Mouse (Mus musculus): ENCODE data around the gene Zfyve26. TPM values are rescaled to one million over a fixed set of nuclear protein-coding genes. Genes with fewer than 3 reads are reported as not detected.
"Not testable (repeated sequence)": the region's sequence is repeated elsewhere in the genome, so short reads cannot be mapped to it uniquely, and the experiment has no call there.

Gene Zfyve26
- total RNA-seq, 2 experiments from 2014 or later = 23.1 to 26.3 TPM

DNA sequence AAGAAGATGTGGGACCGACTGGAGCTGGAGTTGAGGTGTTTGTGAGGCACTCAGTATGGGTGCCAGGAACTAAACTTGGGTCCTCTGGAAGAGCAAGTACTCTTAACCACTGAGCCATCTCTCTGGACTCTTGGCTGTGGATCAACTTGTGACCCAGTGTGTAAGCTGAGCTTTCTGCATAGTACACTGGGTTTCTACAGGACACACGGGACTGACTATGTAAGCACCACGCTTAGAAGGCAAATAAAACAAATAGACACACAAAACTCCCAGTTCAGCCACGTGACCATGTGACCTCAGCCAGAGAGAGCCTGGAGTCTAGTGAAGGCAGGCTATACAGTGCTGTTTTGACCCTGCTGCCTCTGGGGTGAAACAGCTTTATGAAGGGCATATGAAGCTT lies 23.5 kb downstream of the Zfyve26 start:
- intact Hi-C loops (cut with DNase I) = no loop called here
- DNase-seq = no peak

DNA sequence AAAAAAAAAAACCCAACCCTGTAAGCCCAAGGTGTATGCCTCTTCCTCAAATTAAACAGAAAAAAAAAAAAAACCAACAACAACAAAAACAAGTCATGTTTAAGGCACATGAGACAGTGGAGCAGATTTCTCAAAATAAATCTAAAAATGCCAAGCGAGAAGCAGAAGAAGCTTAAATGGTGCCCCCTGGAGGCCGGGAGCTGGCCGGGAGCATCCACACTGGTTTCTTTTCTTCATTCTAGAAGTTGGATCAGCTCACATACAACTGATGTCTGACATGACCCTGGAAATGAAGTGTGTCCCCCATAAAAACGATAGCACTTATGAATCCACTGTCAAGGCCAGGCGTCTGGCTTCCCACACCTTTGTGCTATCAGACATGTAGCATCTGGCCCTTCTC lies 35.1 kb downstream of the Zfyve26 start:
- intact Hi-C loops (cut with DNase I) = no loop called here
- DNase-seq = peak; percentile 33

DNA sequence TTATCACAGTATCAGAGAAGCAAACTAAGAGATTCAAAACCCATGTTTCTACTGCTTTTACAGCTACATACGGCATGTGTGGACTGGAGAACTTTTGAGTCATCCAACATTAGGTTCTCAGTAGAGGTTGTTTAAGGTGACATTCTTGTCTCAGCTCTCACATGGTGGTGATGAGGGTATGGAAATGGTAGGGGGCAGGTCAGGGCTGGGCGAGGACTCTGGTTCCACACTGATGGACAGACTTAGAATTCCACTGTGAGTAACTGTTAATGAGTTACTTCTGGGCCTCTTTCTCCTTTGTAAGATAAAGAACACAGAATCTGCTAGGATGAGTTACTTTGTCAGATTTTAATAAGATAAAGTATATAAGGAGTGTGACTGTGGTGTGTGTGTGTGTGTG lies 36.0 kb downstream of the Zfyve26 start:
- DNase-seq = no peak
- intact Hi-C loops (cut with DNase I) = no loop called here

DNA sequence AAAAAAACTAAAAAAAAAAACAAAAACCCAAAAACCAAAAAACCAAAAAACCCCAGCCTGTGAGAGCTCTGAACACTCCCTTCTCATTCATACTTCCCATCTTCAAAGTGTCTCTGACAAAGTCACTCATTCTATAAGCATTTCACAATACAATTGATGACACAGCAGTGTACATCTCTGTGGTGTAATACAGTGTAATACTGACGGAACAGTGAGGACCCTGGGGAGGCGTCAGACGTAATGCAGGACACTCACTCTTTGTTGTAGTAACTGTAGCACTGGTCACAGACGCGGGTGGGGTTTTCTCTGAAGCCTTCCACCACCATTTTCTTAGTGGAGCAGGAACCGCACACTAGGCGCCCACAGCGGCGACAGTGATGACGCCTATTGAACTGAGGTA lies 41.1 kb downstream of the Zfyve26 start:
- DNase-seq = no peak
- intact Hi-C loops (cut with DNase I) = no loop called here

DNA sequence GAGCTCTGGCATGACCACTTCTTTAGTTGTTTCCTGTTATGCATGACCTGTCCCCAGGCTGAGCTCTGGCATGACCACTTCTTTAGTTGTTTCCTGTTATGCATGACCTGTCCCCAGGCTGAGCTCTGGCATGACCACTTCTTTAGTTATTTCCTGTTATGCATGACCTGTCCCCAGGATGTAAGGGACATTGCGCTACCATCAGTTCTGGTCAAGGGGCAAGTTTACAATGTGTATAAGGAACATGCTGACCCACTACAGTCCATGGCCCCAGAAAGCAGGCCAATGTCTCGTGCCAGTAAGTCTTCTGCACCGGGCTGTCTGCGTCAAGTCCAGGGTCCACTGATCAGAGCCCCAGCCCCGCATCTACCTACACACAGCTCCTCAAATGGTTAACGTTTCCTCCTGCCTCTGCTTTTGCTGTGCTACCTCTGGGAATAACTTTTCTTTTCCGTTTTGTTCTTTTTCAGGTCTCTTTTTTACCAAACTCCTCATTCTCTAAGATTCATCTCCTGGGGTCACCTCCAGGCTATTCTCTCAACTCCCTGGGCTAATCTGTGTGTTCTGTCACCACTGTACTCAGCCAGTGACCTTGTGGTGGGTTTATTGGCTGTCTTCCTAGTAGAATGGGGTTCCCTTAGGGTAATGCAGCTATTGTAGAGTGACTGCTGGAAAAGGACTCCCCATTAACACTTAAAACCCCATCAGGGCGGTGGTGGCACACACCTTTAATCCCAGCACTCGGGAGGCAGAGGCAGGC lies 42.6 kb downstream of the Zfyve26 start:
- no peak for DNase-seq
- intact Hi-C loops (cut with DNase I) = no loop called here

DNA sequence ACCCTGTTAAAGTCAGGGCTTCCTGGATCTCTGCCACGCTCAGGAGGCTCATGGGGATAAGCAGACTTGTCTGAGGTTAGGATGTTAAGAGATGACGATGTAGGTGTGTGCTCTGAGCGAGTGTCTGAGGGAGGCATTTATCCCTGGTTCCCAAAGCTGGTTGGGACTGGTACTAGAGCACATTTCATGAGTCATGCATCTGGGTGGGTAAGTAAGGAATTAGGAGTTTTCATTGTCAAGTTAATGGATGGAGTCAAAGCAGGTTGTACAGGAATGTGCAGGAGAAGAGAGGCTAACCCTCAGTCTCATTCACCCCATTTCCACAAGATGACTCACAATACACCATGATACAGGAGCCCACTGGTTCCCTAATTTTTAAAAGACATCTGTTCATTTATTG lies 48.0 kb downstream of the Zfyve26 start:
- intact Hi-C loops (cut with DNase I) = no loop called here
- DNase-seq = no peak

DNA sequence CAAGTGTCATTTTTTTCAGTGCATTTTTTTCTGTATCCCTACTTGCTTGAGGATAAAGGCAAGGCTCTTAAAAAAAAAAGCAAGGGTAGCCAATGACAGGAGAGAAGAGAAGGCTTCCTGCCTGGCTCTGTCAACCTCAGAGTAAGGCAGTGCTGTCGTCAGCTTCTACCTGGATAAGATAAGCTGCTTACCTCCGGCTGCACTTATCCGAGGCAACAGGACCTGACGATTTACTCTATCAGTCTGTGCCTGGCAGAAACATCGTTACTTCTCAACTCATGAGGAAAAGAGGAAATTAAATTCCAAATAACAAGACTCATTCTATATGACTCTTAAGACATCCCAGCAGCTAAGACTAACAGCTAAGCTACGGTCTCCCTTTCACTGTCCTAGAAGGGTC lies 53.2 kb downstream of the Zfyve26 start:
- intact Hi-C loops (cut with DNase I) = no loop called here
- DNase-seq = no peak

DNA sequence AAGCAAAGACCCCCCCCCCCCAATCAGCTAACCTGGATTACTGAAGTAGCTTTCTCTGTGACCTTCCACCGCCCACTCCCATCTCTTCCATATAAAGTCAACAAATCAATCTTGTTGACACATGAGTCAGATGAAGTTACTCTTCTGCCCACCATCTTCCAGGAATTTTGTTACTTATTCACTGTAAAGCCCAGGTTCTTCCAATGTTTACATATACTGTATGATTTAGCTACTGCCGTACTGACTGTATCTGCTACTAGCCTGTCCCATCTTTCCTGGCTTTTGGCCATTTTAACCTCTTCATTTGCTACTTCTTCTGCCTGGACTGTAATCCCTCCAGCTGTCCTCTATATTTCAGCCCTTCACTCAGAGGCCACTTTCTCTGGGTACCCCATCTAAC lies 54.1 kb downstream of the Zfyve26 start:
- no peak for DNase-seq
- intact Hi-C loops (cut with DNase I) = no loop called here

DNA sequence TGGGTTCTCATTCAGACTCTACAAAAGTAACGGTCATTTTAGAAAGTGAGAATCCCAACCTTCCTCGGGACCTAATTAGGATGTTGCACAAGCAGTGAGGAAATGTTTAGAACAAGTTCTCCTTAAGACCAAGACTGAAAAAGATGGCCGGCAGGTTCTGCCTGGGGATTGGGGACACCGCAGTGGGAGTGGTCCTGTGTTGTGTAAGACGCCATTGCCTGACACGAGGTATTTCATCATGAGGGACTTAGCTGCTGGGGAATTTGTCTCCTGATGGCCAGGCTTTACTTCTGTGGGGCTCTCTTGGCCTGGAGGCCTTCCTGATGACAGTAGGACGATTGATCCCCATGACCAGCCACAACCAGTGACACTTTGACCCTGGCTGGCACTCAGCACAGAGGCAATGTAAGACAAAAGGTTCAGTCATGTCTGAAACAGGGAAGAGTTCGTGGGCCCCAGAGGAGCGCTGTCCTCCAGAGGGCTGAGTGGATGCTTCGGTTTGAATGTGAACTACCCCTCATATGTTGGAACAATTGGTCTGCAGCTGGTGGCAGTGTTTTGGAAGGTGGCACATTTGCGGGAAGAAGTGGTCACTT lies 60.5 kb downstream of the Zfyve26 start:
- intact Hi-C loops (cut with DNase I) = no loop called here
- DNase-seq = no peak

DNA sequence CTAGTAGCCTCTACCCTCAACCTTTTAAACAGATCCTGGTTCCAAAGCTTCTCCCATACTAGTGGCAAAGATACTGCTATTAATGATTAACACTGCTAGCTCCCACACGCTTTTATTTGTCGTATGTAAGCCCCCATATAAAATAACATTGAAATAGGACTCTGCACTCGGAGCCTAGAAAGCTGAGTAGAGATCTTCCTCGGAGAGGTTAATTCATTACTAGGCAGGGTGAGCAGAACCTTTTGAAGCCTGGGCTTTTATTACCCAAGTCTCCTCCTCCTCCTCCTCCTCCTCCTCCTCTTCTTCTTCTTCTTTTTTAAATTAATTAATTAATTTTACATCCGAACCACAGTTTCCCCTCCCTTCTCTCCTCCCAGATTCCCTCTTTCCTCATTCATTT lies 78.6 kb downstream of the Zfyve26 start:
- no peak for DNase-seq

DNA sequence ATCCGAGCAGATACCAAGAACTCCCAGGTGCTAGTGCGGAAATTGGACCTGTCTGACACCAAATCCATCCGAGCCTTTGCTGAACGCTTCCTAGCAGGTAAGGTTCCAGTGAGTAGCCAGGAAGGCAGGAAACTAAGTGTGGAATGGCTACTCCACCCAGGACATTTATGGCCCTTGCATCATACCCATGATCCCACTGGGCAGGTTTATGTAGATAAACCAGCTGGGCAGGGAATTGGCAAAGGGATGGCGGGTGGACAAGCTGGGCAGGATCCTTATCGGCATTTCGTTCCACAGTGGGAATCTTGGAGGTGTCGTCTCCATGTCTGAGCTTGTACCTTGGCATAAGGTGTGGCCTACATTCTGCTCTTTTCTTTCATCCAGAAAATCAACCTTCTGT lies 84.7 kb downstream of the Zfyve26 start:
- intact Hi-C loops (cut with DNase I) = no loop called here
- no peak for DNase-seq

More for the DNA sequence above, 78.6 kb downstream of the Zfyve26 start:
- intact Hi-C loops (cut with DNase I) = no loop called here

DNA sequence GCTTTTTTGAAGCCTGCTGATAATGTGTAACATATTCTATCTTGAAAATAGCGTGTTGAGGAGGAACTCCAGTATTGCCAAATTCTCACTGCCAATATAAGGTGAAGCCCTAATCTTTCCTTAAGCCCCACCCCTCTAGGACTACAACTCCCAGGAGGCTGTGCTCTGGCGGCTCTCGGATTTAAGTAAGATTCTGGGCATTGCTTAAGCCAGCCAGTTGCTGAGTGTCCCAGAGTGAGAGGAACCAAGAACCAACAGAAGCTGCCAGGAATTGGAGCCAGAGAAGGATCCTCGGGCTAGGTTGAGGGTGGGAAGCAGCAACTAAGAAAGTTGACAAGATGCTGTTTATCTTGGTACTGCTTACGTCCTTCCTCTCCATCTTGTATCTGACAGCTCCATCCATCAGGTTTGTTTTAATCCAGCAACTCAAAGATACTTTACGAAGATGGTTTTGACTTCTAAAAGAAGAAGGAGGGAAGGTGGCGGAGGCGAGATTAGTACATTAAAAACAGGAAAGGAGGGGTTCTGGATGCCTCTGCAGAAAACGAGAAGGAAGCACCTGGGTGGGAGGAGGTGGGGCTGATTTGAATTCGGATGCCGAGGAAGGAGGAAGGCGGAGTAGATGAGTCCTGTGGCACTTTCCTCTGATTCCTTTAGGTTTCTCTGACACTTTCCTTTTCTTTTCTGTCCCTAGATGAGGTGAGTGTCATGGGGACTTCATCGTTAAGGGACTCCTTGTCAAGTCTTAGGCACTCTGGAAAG lies 87.2 kb downstream of the Zfyve26 start, which contains the start of gene Rdh12:
Rdh12 (plus strand) TSS at position 212 of the 762 bp plus-strand sequence.
- intact Hi-C loops (cut with DNase I) = no loop called here
- peak; percentile 16 for DNase-seq

DNA sequence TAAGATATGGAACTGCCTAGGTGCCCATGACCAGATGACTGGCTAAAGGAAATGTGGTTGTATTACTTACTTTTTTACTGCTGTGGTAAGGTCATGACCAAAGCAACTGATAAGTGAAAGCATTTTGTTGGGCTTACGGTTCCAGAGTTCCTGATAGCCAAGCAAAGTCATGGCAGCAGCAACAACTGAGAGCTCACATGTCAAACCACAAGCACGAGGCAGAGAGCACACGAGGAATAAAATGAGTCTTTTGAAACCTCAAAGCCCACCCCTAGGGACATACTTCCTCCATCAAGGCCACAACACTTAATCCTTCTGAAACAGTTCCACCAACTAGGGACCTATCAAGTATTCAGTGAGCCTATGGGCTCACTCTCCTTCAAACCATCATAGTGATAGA lies 94.2 kb downstream of the Zfyve26 start:
- intact Hi-C loops (cut with DNase I) = no loop called here
- DNase-seq = no peak

DNA sequence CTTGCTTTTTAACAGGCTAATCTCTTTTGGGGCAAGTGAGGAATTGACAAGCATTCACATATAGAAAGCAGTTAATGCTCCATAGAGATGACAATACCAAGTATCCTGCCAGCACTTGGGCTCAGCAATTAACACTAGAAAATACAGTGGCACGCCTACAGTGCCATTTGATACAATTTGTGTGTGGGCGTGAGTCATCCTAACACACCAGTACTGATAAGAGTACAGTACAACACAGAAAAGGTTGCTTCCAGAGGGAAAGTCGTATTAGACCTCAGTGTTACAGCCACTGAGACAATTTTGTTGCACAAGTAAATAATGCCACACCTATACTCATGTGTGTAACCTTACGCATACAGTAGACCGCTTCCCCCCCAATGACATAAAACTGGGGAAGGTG lies 99.0 kb downstream of the Zfyve26 start:
- intact Hi-C loops (cut with DNase I) = no loop called here
- no peak for DNase-seq

DNA sequence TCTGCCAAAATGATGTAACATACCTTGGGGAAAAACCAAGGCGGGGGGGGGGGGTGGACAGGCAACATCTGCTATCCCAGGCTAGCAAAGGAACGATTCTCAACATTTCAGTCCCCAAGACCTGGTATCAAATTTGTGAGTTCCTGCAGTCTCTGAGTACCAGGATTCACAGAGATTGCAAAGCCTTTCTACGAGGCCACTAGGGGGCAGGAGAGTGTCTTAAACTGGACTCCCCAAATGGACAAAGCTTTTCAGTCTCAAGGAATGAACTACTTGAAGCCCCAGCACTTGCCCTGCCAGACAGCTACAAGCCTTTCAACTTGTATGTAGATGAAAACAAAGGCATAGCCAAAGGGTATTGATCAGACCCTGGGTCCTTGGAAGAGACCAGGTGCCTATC lies 102.7 kb downstream of the Zfyve26 start:
- intact Hi-C loops (cut with DNase I) = no loop called here
- DNase-seq = peak; percentile 77

DNA sequence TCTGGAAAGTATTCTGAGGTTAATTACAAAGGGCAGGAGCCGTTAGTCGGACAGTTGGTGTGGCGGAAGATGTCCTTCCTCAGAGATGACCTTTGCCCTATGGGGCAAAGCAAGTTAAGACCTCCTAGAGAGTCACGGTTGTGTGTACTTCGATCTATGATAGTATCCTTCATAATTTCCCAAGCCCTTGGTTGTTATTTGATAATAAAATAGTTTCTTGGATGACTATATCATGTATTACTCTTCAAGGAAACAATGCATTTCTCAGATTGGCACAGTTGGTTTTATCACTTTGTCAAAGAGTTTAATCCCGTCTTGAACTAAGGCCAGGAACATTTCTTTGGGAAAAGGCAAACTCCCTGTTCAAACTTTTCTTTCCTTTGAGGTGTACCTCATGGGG lies 103.9 kb downstream of the Zfyve26 start, which contains the start of gene Rdh11:
Rdh11 (minus strand) TSS at position 101 of the 400 bp plus-strand sequence.
- intact Hi-C loops (cut with DNase I) = no loop called here

DNA sequence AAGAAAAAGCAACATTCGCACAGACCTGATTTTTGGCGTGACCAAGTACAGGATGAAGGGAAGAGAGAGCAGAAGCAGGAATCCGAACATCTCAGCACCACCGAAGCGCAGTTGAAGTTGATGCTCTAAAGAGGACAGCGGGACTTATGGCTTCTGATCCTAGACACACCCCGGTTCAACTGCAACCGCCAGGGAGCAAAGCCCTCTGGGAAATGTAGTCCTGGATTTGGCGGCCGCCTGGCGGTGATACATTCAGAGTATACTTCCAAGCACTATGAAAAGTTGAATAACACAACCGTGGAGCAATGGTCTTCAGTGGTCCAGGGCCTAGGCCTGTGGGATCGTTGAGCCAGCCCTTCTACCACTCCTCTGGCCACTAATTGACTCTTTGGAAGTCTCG lies 104.4 kb downstream of the Zfyve26 start:
- DNase-seq = peak; percentile 79
- intact Hi-C loops (cut with DNase I) = no loop called here

More for the DNA sequence above, 103.9 kb downstream of the Zfyve26 start, which contains the start of gene Rdh11:
- no peak for DNase-seq

DNA sequence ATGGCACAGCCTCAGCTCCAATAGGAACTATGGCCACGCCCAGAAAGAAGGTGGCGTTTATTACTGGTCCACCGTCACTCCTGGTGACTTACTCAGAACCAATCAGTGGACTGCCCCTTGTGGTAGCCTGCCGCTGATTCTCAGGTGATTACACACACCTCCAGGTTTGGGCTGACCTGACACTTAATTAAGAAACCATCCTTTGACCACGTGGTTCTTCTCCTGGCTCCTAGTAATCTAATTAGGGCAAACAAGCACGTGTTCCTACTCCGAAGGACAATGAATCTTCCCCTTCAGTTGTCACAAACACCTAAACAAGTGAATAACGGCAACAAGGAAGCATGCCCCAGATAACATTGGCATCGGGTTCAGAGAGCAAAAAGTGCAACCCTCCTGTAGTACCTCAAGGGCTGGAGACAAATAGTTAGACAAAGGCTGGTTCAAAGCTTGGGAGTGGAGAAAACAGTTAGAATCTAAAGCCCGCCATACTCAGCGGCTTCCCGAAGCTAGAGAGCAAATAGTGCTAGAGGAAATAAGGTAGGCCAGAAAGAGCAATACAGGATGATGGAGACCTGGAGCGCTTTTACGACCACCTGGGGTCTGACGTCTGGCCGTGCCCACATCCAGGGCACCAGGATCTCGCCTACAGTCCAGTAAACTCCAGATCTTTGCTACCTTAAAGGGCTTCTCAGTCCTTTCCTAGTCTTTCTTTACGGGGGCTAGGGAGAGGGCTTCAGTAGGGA lies 105.0 kb downstream of the Zfyve26 start:
- intact Hi-C loops (cut with DNase I) = no loop called here

DNA sequence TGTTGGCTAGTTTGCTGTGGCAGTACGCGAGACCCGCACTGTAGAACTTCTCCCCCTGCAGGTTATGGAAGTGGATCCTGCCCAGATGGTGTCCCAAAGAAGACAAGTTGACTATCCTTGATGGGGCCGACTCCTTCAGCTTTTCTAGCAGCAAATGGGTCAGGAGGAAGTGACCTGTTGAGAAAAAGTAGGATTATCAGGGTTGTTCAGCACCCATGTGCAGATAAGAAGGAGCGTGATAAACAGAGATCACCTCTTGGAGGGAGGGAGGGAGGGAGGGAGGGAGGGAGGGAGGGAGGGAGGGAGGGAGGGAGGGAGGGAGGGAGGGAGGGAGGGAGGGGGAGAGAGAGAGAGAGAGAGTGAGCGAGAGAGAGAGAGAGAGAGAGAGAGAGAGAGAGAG lies 110.9 kb downstream of the Zfyve26 start:
- intact Hi-C loops (cut with DNase I); DNase-seq: not testable (repeated sequence)

More for the DNA sequence above, 105.0 kb downstream of the Zfyve26 start:
- DNase-seq = peak; percentile 67
